Mouse (Mus musculus) kidney, adult 2 months (tissue): ENCODE data around the gene Dab2ip.
A peak's percentile ranks its signal among the peaks of the same experiment; 100 is the strongest.

Source experiments
- CTCF ChIP-seq: fragments of 200-500 bp; conservative IDR thresholded peaks from 2 replicates; pipeline ENCODE4 v1.5.1; 2011; ENCODE audit warnings: low read depth, mild to moderate bottlenecking, control low read depth, low read length, moderate library complexity, mixed read lengths; ENCODE audit not compliant: insufficient read depth, insufficient read length
- POLR2A ChIP-seq: fragments of 200-500 bp; IDR thresholded peaks from one replicate; pipeline ENCODE4 v1.6.1; 2011; ENCODE audit warnings: low read depth, low read length, control low read depth

- TF ChIP-seq CTCF (0 out of 2 replicates have a peak, but pooled peaks have one; percentile 1), POLR2A (no peak)
Measured at GRCm38 (mm10) chr2:35601665-35602064, 43.6 kb downstream of the Dab2ip start.
